Mouse (Mus musculus): Measurements from ENCODE around the gene Nrxn2. TPM values are rescaled to one million over a fixed set of nuclear protein-coding genes. Genes with fewer than 3 reads are reported as not detected.

Nrxn2 gene
- polyA plus RNA-seq, 2 experiments: 2.6 to 3.6 TPM

DNA sequence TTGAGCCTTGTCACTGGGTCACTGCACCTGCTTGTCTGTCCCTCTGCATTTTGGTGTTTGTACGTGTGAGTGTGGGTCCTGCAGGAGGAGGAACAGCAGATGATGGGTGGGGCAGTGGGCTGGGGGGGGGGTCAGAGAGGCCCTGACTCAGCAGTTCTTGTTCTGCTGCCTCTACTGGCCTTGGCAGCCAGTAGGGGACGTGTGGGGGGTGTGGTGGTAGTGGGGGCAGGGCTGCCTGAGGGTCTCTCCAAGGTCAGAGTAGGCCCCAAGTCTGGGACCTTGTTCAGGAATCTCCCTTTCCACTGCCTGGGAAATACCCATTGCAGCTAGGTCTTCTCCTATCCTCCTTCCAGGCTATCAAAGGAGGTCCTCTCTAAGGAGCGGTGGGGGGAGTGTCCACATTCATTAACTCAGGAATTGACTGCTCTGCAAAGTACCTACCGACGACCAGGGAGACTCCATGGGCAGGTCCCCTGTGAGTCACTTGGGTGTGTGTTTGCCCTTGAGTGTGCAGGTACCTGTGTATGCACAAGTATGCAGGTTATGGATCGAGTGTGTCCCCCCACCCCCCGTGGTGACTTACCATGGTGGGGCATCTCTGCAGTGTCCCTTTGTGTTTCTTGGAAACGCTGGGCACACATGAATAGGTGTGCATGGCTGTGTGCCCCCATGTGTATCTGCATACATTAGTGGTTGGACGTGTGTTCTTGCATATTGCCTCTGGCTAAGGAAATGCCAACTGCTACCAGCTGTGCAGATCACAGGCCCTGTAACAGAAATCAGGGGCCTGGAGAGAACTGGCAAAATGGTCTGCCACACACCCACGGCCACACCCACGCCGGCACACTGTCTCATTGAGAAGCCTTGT is 1.4 kb upstream of the Nrxn2 start:
- no peaks in the 10 kb centered on the region for H3K36me3 ChIP-seq (ENCODE audit: control insufficient read depth, insufficient read depth, low read length)
- peaks cover 39% of the 10 kb centered on the region for H3K27me3 ChIP-seq (ENCODE audit: control insufficient read depth, insufficient read depth, low read length)
- H3K4me3 ChIP-seq (replicated peaks; ENCODE audit: low read length): no peak overlapping the region
- no peaks in the 10 kb centered on the region for H3K9me3 ChIP-seq (ENCODE audit: control insufficient read depth, low read length)
- DNase-seq (ENCODE audit: low spot score) (no peak), ATAC-seq (ENCODE audit: low FRiP score, low read depth) (no peak)
- H3K4me2 ChIP-seq (replicated peaks; ENCODE audit: low read depth, low read length, severe bottlenecking): no peak overlapping the region
- H3K4me1 ChIP-seq (ENCODE audit: control insufficient read depth, insufficient read depth, low read length): peaks cover 4% of the 10 kb centered on the region; the same call in 1 of the 2 replicates
- H3K9ac ChIP-seq (ENCODE audit: low read depth, low read length, severe bottlenecking): no peak overlapping the region
- no peak for TF ChIP-seq POLR2A (IDR thresholded peaks at IDR 0.05; ENCODE audit: borderline replicate concordance, extremely low read depth, insufficient read depth, insufficient read length)
- H3K27ac ChIP-seq (replicated peaks; ENCODE audit: low read depth, low read length): no peak overlapping the region
- 78% methylated on average over 11 of the region's 12 CpGs for WGBS

DNA sequence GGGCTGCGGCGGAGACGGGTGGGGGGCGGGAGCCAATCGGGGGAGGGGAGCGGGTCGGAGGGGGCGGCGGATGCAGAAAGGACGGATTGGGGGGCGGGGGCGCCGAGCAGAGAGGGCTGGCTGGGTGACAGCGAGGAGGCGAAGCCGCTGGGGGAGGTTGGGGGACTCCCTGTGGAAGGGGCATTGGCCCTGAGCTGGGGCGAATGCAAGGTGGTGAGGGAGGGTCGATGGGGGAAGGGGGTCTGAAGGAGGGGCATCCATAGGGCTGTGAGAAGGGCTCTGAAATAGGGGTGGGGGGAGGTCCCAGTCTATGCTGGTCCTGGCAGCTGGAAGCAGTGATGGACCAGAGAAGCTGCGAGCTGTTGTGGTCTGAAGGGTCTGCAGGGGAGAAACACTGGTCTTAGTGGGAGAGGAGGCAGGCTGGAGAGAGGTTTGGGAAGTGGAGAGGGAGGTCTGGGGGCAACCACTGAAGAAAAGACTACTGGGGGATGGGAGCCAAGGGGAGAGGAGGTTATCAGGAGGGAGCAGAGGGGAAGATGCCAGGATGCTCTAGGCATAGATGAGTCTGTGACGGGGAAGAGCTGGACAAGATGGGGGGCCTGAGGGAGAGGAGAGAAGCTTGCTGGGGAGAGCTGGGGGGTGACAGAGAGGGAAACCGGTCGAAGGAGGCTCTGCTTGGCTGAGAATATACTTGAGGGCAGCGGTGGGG is 607 bp downstream of the Nrxn2 start:
- Histone ChIP-seq H3K4me2 (replicated peaks; ENCODE audit: low read depth, low read length, severe bottlenecking) (peak overlapping the region; percentile 96), H3K9ac (ENCODE audit: low read depth, low read length, severe bottlenecking) (no peak overlapping the region), H3K36me3 (ENCODE audit: control insufficient read depth, insufficient read depth, low read length) (no peaks in the 10 kb centered on the region), H3K9me3 (ENCODE audit: control insufficient read depth, low read length) (no peaks in the 10 kb centered on the region), H3K4me1 (ENCODE audit: control insufficient read depth, insufficient read depth, low read length) (peaks cover 4% of the 10 kb centered on the region; the same call in 1 of the 2 replicates), H3K27ac (replicated peaks; ENCODE audit: low read depth, low read length) (no peak overlapping the region), H3K27me3 (ENCODE audit: control insufficient read depth, insufficient read depth, low read length) (peaks cover 43% of the 10 kb centered on the region), H3K4me3 (replicated peaks; ENCODE audit: low read length) (peak overlapping the region; percentile 51)
- no peak for DNase-seq (ENCODE audit: low spot score)
- 7% methylated on average over 17 of the region's 23 CpGs for WGBS
- no peak for TF ChIP-seq POLR2A (IDR thresholded peaks at IDR 0.05; ENCODE audit: borderline replicate concordance, extremely low read depth, insufficient read depth, insufficient read length)
- no peak for ATAC-seq (ENCODE audit: low FRiP score, low read depth)

DNA sequence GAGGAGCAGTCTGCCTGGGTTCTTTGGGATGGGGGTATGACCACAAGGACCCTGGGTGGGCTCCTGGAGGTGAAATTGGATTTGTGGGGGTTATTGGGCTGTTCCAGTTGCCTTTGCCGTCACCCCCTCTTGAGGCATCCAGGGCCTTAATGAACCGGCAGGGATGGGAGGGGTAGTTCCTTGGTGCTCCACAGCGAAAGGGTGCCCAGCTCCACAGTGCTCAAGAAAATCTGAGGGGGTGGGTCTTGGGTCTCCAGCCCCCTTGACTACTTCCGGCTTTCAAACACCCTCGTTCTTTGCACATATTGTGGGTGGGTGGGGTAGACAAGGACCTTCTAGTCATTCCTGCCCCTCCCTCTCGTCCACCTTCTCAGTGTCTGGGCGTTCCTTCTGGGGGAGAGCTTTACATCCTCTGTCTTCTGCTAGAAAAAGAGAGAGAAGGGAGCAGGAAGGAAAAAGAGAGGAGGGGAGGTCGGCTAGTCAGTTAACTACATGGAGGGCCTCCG is 1.3 kb downstream of the Nrxn2 start:
- WGBS: 58% methylated on average over 9 of the region's 9 CpGs
- Histone ChIP-seq H3K27me3 (ENCODE audit: control insufficient read depth, insufficient read depth, low read length) (peaks cover 43% of the 10 kb centered on the region), H3K9ac (ENCODE audit: low read depth, low read length, severe bottlenecking) (no peak overlapping the region), H3K4me1 (ENCODE audit: control insufficient read depth, insufficient read depth, low read length) (peaks cover 4% of the 10 kb centered on the region; the same call in 1 of the 2 replicates), H3K27ac (replicated peaks; ENCODE audit: low read depth, low read length) (no peak overlapping the region), H3K4me3 (replicated peaks; ENCODE audit: low read length) (no peak overlapping the region), H3K9me3 (ENCODE audit: control insufficient read depth, low read length) (no peaks in the 10 kb centered on the region), H3K4me2 (replicated peaks; ENCODE audit: low read depth, low read length, severe bottlenecking) (no peak overlapping the region), H3K36me3 (ENCODE audit: control insufficient read depth, insufficient read depth, low read length) (no peaks in the 10 kb centered on the region)
- DNase-seq (ENCODE audit: low spot score) (no peak), ATAC-seq (ENCODE audit: low FRiP score, low read depth) (no peak)
- TF ChIP-seq POLR2A (IDR thresholded peaks at IDR 0.05; ENCODE audit: borderline replicate concordance, extremely low read depth, insufficient read depth, insufficient read length): no peak

DNA sequence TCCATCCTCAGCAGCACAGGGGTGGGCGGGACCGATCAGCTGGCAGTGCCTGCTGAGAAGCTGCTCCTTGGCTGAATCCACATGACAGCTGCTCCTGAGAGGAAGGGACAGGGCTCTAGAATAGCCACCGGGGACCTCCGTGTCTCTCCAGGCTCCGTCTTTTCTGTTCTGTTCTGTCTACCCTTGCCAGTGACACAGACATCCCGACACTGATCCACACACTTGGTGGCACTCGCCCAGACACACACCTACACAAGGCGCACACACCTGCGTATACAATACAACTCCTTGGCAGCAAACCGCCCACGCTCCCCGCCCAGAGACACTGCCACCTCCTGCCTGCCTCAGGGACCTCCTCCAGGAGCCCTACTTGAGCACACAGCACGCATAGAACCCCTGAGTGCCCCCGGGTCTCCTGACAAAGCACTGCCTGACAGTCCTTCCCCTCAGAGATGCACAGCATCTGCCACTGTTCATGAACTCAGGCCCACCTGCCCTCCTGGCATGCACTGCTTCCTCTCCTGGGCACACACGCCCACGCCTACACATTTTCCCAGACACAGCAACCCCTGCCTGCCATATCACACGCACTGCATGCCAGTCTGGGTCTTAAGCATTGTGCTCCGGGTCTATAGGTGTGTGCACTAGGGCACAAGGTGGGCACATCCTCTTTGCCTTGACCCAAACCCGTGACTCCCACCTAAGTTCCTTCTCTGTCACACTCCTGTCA is 2.1 kb downstream of the Nrxn2 start:
- Histone ChIP-seq H3K36me3 (ENCODE audit: control insufficient read depth, insufficient read depth, low read length) (no peaks in the 10 kb centered on the region), H3K9me3 (ENCODE audit: control insufficient read depth, low read length) (no peaks in the 10 kb centered on the region), H3K27ac (replicated peaks; ENCODE audit: low read depth, low read length) (no peak overlapping the region), H3K4me1 (ENCODE audit: control insufficient read depth, insufficient read depth, low read length) (peaks cover 4% of the 10 kb centered on the region; the same call in 1 of the 2 replicates), H3K4me2 (replicated peaks; ENCODE audit: low read depth, low read length, severe bottlenecking) (no peak overlapping the region), H3K27me3 (ENCODE audit: control insufficient read depth, insufficient read depth, low read length) (peaks cover 46% of the 10 kb centered on the region), H3K9ac (ENCODE audit: low read depth, low read length, severe bottlenecking) (no peak overlapping the region), H3K4me3 (replicated peaks; ENCODE audit: low read length) (no peak overlapping the region)
- DNase-seq (ENCODE audit: low spot score) (no peak), ATAC-seq (ENCODE audit: low FRiP score, low read depth) (no peak)
- TF ChIP-seq POLR2A (IDR thresholded peaks at IDR 0.05; ENCODE audit: borderline replicate concordance, extremely low read depth, insufficient read depth, insufficient read length): no peak
- 58% methylated on average over 17 of the region's 19 CpGs for WGBS

DNA sequence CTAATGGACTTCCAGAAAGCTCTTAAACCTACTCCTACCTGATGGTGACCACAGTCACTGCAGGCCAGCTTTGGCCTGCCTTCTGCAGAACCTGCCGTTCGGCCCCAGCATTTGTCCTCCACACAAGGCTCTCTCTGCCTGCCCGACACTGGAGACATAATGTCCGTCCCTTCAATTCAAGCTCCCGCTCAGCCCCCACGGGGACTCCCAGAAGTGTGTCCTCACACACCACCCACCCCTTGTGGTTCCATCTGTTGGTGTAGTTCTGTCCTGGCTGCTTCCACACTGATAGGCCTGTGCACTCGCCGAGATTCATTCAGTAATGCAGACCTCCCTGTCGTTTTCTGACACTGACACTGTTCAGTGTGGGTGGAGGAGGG is 2.7 kb downstream of the Nrxn2 start:
- Histone ChIP-seq H3K27me3 (ENCODE audit: control insufficient read depth, insufficient read depth, low read length) (peaks cover 51% of the 10 kb centered on the region), H3K9me3 (ENCODE audit: control insufficient read depth, low read length) (no peaks in the 10 kb centered on the region), H3K9ac (ENCODE audit: low read depth, low read length, severe bottlenecking) (no peak overlapping the region), H3K27ac (replicated peaks; ENCODE audit: low read depth, low read length) (no peak overlapping the region), H3K4me2 (replicated peaks; ENCODE audit: low read depth, low read length, severe bottlenecking) (no peak overlapping the region), H3K4me3 (replicated peaks; ENCODE audit: low read length) (no peak overlapping the region), H3K4me1 (ENCODE audit: control insufficient read depth, insufficient read depth, low read length) (peaks cover 4% of the 10 kb centered on the region; the same call in 1 of the 2 replicates), H3K36me3 (ENCODE audit: control insufficient read depth, insufficient read depth, low read length) (no peaks in the 10 kb centered on the region)
- DNase-seq (ENCODE audit: low spot score): no peak
- TF ChIP-seq POLR2A (IDR thresholded peaks at IDR 0.05; ENCODE audit: borderline replicate concordance, extremely low read depth, insufficient read depth, insufficient read length): no peak
- ATAC-seq (ENCODE audit: low FRiP score, low read depth): no peak
- 66% methylated on average over 9 of the region's 9 CpGs for WGBS

Data from limb, embryonic 14.5 days (tissue).